Mouse (Mus musculus): ENCODE data around the gene Prpf6. TPM values are rescaled to one million over a fixed set of nuclear protein-coding genes. Genes with fewer than 3 reads are reported as not detected.
A peak's percentile ranks its signal among the peaks of the same experiment; 100 is the strongest.

Prpf6 gene
- polyA plus RNA-seq, 1 experiment from 2014 or later: 69.5 TPM

- H3K9me3 ChIP-seq (replicated peaks): no peaks in the 10 kb centered on the region
- no peak overlapping the region for H3K9ac ChIP-seq
- no peaks in the 10 kb centered on the region for H3K27me3 ChIP-seq
- no peaks in the 10 kb centered on the region for H3K4me1 ChIP-seq
- ATAC-seq (replicated peaks; ENCODE audit: low FRiP score): no peak
- no peak overlapping the region for H3K4me2 ChIP-seq
- H3K27ac ChIP-seq: no peak overlapping the region
- H3K4me3 ChIP-seq (replicated peaks): no peak overlapping the region
- WGBS: 91% methylated on average over 10 of the region's 10 CpGs
- peaks cover 100% of the 10 kb centered on the region for H3K36me3 ChIP-seq
These were observed 57.3 kb downstream of the Prpf6 start for GRCm38 (mm10) chr2:181648926-181649325.

DNA sequence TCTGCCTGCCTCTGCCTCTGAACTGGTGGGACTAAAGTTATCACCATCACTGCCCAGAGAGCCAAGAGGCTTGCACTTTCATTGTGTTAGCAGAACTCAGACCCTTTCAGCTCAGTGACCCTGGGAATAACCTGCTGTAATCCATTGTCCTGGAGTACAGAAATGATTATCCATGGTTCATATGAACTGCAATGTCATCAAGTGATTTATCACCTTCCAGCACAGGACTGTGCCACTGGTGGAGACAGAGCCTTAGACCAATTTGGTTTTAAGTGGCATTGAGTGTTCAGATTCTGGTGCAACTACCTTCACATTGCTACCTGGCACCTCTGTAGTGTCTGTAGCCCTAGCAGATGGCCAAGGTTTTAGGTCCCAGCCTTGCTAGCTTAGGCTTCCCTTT, 61.4 kb downstream of the Prpf6 start:
- ATAC-seq (replicated peaks; ENCODE audit: low FRiP score): no peak
- no peak overlapping the region for H3K4me2 ChIP-seq
- H3K4me3 ChIP-seq (replicated peaks): no peak overlapping the region
- no peak overlapping the region for H3K27ac ChIP-seq
- peaks cover 4% of the 10 kb centered on the region; the same call in 1 of the 2 replicates for H3K4me1 ChIP-seq
- H3K9me3 ChIP-seq (replicated peaks): no peaks in the 10 kb centered on the region
- H3K36me3 ChIP-seq: peaks cover 90% of the 10 kb centered on the region
- no peaks in the 10 kb centered on the region for H3K27me3 ChIP-seq
- no peak overlapping the region for H3K9ac ChIP-seq

- WGBS: 96% methylated on average over 1 of the region's 1 CpGs
- Histone ChIP-seq H3K4me1 (peaks cover 4% of the 10 kb centered on the region; the same call in 1 of the 2 replicates), H3K27me3 (no peaks in the 10 kb centered on the region), H3K9me3 (replicated peaks) (no peaks in the 10 kb centered on the region), H3K36me3 (peaks cover 85% of the 10 kb centered on the region), H3K4me3 (replicated peaks) (no peak overlapping the region), H3K4me2 (no peak overlapping the region), H3K27ac (no peak overlapping the region), H3K9ac (no peak overlapping the region)
- no peak for ATAC-seq (replicated peaks; ENCODE audit: low FRiP score)
These were observed 61.9 kb downstream of the Prpf6 start for GRCm38 (mm10) chr2:181653523-181653922.

- ATAC-seq (replicated peaks; ENCODE audit: low FRiP score): no peak
These were observed 65.1 kb downstream of the Prpf6 start, which contains the start of gene Gm29797 for GRCm38 (mm10) chr2:181656734-181657133. Gene Gm29797, plus strand, starts transcription at chr2:181657034.

DNA sequence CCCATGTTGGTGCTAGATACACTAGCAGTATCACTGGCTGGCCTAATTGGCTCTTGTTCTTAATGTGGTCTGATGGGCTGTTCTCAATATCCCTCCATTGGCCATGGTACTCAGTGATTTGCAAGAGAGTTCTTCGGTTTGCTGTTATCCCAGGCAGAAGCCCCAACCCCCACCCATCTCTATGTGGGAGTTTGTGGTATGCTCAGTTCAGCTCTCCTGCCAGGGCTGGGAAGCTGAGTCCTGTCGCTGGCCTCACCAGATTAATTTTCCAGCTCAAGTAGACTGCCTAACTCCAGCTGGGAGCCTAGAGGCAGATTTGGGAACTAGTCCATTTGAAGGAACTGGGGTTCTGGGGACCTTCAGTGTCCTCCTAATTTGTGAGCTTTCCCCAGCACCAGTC, 65.8 kb downstream of the Prpf6 start:
- Histone ChIP-seq H3K27ac (no peak overlapping the region), H3K4me2 (no peak overlapping the region), H3K27me3 (no peaks in the 10 kb centered on the region), H3K4me3 (replicated peaks) (no peak overlapping the region), H3K9me3 (replicated peaks) (no peaks in the 10 kb centered on the region), H3K9ac (no peak overlapping the region), H3K36me3 (peaks cover 46% of the 10 kb centered on the region), H3K4me1 (peaks cover 20% of the 10 kb centered on the region)
- ATAC-seq (replicated peaks; ENCODE audit: low FRiP score): no peak
- 53% methylated on average over 2 of the region's 2 CpGs for WGBS

More at GRCm38 (mm10) chr2:181656734-181657133, 65.1 kb downstream of the Prpf6 start, which contains the start of gene Gm29797:
- no peak within 1 kb of the TSS for H3K27ac ChIP-seq
- no peak within 1 kb of the TSS for H3K9ac ChIP-seq
- no peak within 1 kb of the TSS for H3K4me3 ChIP-seq (replicated peaks)
- H3K36me3 ChIP-seq: peaks cover 53% of the 10 kb centered on the region
- H3K4me1 ChIP-seq: peaks cover 20% of the 10 kb centered on the region
- H3K9me3 ChIP-seq (replicated peaks): no peaks in the 10 kb centered on the region
- WGBS: 34% methylated on average over 3 of the region's 3 CpGs
- H3K4me2 ChIP-seq: no peak within 1 kb of the TSS
- no peaks in the 10 kb centered on the region for H3K27me3 ChIP-seq

- no peaks in the 10 kb centered on the region for H3K9me3 ChIP-seq (replicated peaks)
- H3K27ac ChIP-seq: 0 out of 2 replicates have a peak overlapping the region, but pooled peaks have one; percentile 46
- H3K4me2 ChIP-seq: no peak overlapping the region
- H3K9ac ChIP-seq: no peak overlapping the region
- WGBS: 89% methylated on average over 7 of the region's 7 CpGs
- no peak overlapping the region for H3K4me3 ChIP-seq (replicated peaks)
- peaks cover 35% of the 10 kb centered on the region for H3K36me3 ChIP-seq
- no peaks in the 10 kb centered on the region for H3K27me3 ChIP-seq
- peaks cover 20% of the 10 kb centered on the region for H3K4me1 ChIP-seq
- ATAC-seq (replicated peaks; ENCODE audit: low FRiP score): no peak
These were observed 66.9 kb downstream of the Prpf6 start for GRCm38 (mm10) chr2:181658528-181658927.

GRCm38 (mm10) chr2:181658930-181659555, 67.4 kb downstream of the Prpf6 start:
- Histone ChIP-seq H3K4me1 (peaks cover 20% of the 10 kb centered on the region), H3K4me2 (peak overlapping the region; percentile 38), H3K9ac (no peak overlapping the region), H3K27me3 (no peaks in the 10 kb centered on the region), H3K9me3 (replicated peaks) (no peaks in the 10 kb centered on the region), H3K27ac (0 out of 2 replicates have a peak overlapping the region, but pooled peaks have one; percentile 56), H3K4me3 (replicated peaks) (no peak overlapping the region), H3K36me3 (peaks cover 30% of the 10 kb centered on the region)
- peak; percentile 38; the same call in 1 of the 2 replicates for ATAC-seq (replicated peaks; ENCODE audit: low FRiP score)
- 42% methylated on average over 17 of the region's 17 CpGs for WGBS

DNA sequence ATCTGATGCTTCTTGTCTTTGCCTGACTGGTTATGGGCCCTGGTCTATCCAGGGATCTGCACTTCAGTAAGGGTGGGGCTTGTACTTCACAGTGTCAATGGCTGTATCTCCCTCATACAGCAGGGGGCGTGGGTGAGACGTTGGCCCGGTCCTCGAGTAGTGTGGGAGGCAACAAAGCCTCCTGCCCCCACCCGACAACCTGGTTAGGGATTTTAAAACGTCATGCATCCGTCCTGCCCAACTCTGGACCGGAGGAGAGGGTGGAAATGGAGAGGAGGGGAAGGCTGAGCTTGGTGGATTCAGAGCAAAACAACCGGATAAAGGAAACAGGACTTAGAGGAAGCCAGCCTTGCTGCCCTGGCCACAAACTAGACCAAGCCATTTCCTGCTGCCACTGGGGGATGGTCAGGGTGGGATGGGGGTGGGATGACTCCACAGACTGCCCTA, 68.0 kb downstream of the Prpf6 start:
- peak; percentile 82 for ATAC-seq (replicated peaks; ENCODE audit: low FRiP score)
- H3K4me3 ChIP-seq (replicated peaks): no peak overlapping the region
- no peaks in the 10 kb centered on the region for H3K27me3 ChIP-seq
- H3K9ac ChIP-seq: no peak overlapping the region
- peaks cover 20% of the 10 kb centered on the region for H3K4me1 ChIP-seq
- 12% methylated on average over 9 of the region's 9 CpGs for WGBS
- H3K4me2 ChIP-seq: peak overlapping the region; percentile 38
- H3K27ac ChIP-seq: peak overlapping the region; percentile 56
- no peaks in the 10 kb centered on the region for H3K9me3 ChIP-seq (replicated peaks)
- peaks cover 24% of the 10 kb centered on the region for H3K36me3 ChIP-seq

- Histone ChIP-seq H3K9ac (no peak overlapping the region), H3K4me1 (peaks cover 16% of the 10 kb centered on the region), H3K9me3 (replicated peaks) (no peaks in the 10 kb centered on the region), H3K27me3 (peaks cover 2% of the 10 kb centered on the region), H3K36me3 (no peaks in the 10 kb centered on the region), H3K27ac (peak overlapping the region; percentile 81), H3K4me2 (no peak overlapping the region), H3K4me3 (replicated peaks) (no peak overlapping the region)
- WGBS: 90% methylated on average over 3 of the region's 3 CpGs
- peak; percentile 13; the same call in 1 of the 2 replicates for ATAC-seq (replicated peaks; ENCODE audit: low FRiP score)
These were observed 71.1 kb downstream of the Prpf6 start for GRCm38 (mm10) chr2:181662620-181663297.

DNA sequence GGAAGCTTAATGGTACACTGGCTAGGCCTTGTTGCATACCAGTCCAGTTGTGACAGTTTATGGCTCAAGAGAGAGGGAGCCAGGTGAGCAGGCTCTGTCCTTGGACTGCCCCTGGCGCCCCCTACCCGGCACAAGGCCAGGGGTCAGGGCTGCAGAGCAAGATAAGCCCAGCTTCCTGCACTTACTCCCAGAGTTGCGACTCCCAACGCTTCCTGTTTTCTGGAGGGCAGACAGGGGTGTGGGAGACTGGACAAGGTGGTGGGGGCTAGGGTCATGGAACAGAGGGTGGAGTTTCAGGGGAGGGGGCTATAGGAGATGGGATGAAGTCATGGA, 71.6 kb downstream of the Prpf6 start:
- H3K4me3 ChIP-seq (replicated peaks): no peak overlapping the region
- WGBS: 24% methylated on average over 4 of the region's 4 CpGs
- H3K27me3 ChIP-seq: peaks cover 7% of the 10 kb centered on the region
- H3K9me3 ChIP-seq (replicated peaks): no peaks in the 10 kb centered on the region
- no peak overlapping the region for H3K4me2 ChIP-seq
- H3K27ac ChIP-seq: peak overlapping the region; percentile 81
- H3K9ac ChIP-seq: no peak overlapping the region
- H3K36me3 ChIP-seq: no peaks in the 10 kb centered on the region
- ATAC-seq (replicated peaks; ENCODE audit: low FRiP score): peak; percentile 36; the same call in 1 of the 2 replicates
- H3K4me1 ChIP-seq: peaks cover 16% of the 10 kb centered on the region

- Histone ChIP-seq H3K36me3 (no peaks in the 10 kb centered on the region), H3K27me3 (peaks cover 70% of the 10 kb centered on the region), H3K4me2 (peak overlapping the region; percentile 84), H3K4me3 (replicated peaks) (peak overlapping the region; percentile 55), H3K4me1 (peaks cover 37% of the 10 kb centered on the region), H3K27ac (peak overlapping the region; percentile 39; the same call in 1 of the 2 replicates), H3K9me3 (replicated peaks) (no peaks in the 10 kb centered on the region), H3K9ac (peak overlapping the region; percentile 49)
- peak; percentile 30; the same call in 1 of the 2 replicates for ATAC-seq (replicated peaks; ENCODE audit: low FRiP score)
- 3% methylated on average over 56 of the region's 56 CpGs for WGBS
These were observed 78.7 kb downstream of the Prpf6 start for GRCm38 (mm10) chr2:181670285-181670912.

- peak overlapping the region; percentile 39; the same call in 1 of the 2 replicates for H3K27ac ChIP-seq
- H3K4me3 ChIP-seq (replicated peaks): peak overlapping the region; percentile 55
- peaks cover 70% of the 10 kb centered on the region for H3K27me3 ChIP-seq
- H3K9ac ChIP-seq: peak overlapping the region; percentile 49
- H3K9me3 ChIP-seq (replicated peaks): no peaks in the 10 kb centered on the region
- ATAC-seq (replicated peaks; ENCODE audit: low FRiP score): no peak
- peak overlapping the region; percentile 84 for H3K4me2 ChIP-seq
- H3K4me1 ChIP-seq: peaks cover 43% of the 10 kb centered on the region
- 1% methylated on average over 41 of the region's 41 CpGs for WGBS
- H3K36me3 ChIP-seq: no peaks in the 10 kb centered on the region
These were observed 79.2 kb downstream of the Prpf6 start for GRCm38 (mm10) chr2:181670913-181671311.
